Mouse (Mus musculus) urinary bladder, postnatal 36 days (tissue): Measurements from ENCODE around the gene Sptb.
A peak's percentile ranks its signal among the peaks of the same experiment; 100 is the strongest.

Source experiments
- DNase-seq, 2 experiments: peaks; one replicate each; pipeline ENCODE4 v3.0.0; 2022; ENCODE audit warnings: low spot score in 2 of 2, mixed read lengths in 1 of 2

The Sptb gene

DNA sequence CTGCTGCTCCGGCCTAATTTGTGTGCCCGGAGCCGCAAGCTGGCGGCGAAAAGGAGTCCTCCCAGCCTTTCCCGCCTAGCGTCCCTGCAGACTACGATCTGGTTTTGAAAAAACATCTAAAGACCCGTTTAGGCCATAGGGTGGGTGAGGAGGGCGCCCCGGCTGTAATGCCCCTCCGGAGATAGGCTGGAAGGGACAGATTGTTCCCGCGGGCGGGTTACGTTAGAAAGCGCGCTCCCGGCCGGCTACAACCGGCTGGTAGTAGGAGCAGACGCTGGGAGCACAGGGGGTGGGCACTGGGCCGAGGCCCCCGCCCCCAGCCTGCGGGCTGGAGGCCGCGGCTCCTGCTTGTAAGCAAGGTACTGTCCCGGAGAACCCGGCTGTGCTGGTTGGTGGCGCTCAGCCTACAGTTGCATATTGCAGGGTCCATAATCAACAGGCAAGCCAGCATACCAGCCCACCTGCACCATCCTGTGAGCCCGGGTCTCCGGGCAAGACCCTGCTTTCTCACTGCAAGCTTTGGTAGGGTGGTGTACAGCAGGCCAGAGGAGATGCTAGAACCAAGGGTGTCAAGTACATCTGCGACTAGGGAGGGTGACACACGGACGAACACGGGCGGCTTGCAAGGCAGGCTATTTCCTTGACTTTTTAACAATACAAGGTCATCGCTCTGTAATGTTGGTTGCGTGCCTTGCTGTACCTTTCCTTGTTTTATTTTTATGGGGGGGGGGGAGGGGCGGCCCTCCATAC is at the start of gene Sptb:
Sptb (minus strand) TSS at position 197 of the 750 bp plus-strand sequence.
- peak in 1 of 2 experiments; percentile 13 for DNase-seq

DNA sequence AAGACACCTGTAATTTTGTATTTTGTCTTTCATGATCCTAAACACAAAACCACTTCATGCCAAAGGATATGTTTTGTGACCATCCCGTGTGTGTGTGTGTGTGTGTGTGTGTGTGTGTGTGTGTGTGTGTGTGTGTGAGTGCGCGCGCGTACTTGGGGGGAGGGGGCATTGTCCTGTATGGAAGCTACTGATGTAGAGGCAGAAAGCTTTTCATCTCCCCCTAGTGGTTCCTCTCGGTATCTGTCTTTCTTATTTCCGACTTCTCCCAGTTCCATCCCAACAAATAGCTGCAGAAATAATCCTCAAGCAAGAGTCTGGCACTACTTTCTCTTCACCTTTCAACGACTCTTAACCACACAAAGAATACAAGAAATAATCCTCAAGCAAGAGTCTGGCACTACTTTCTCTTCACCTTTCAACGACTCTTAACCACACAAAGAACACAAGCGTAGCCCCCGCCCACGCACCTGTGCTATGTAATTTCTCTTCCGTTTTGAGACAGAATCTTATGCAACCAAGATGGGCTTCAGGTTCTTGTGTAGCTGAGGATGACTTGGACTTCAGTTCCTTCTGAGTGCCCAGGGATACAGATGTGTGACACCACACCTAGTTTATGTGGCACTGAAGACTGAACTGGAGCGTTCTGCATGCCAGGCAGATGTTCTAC is 42.4 kb upstream of the Sptb start:
- no peak for DNase-seq

DNA sequence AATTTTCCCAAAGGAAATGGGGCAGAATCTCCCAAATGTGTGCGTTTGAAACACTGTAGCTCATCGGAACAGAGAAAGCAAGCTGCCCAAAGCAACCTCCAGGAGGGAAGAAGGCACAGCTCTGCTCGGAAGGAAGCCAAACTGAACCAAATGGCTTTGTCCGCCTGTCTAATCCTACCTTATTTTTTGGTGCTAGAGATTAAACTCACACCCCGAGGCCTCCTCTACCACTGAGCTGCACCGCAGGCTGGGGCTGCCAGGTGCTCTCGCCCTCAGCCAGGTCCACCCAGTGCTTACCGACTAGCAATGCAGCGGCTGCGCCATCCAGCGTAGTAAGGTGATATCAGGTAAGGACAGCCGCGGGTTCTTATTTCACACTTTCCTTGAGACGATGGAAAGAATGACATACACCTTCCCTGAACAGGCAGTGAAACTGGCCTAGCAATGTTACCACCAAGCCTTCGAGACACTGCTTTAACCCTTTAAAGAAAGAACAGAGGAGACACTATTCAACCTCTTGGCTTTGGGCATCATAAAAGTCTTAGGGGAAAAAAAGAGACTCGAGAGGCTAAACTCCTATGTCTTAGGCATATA is 40.6 kb upstream of the Sptb start:
- no peak for DNase-seq

DNA sequence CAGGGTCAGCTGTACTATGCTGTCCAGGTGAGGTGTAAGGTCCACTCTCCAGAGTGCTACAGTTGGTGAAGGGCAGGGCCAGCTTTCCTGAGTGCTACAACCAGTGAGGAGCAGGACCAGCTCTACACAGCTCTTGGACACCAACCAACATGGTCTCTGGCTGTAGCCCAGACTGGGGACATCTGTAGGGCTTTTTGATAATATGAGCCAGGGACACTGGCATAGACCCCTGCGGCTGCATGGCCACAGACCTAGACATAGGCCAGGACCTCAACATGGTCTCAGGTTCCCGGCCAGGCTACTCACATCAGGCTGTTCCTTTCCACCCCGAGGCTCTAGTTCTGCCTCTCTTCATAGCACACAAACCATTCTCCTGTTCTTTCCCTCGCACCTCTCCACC is 17.6 kb upstream of the Sptb start:
- no peak for DNase-seq

DNA sequence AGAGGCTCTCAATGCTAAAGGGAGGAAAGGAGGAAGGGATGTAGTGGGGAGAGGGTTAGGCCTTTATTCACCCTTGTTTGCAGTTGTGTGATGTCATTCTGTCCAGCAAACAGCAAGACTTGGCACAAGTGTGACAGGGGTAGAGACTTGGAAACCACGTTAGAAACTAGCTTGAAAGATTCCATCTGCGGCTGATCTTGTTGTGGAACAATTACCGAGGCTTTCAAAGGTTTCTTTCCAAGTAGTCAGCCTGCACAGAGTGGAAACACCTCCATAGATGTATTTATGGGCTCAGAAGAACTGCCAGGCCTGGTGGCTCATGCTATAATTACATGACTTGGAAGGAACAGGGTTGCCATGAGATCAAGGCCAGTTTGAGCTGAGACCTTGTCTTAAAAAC is 11.7 kb upstream of the Sptb start:
- DNase-seq: no peak

DNA sequence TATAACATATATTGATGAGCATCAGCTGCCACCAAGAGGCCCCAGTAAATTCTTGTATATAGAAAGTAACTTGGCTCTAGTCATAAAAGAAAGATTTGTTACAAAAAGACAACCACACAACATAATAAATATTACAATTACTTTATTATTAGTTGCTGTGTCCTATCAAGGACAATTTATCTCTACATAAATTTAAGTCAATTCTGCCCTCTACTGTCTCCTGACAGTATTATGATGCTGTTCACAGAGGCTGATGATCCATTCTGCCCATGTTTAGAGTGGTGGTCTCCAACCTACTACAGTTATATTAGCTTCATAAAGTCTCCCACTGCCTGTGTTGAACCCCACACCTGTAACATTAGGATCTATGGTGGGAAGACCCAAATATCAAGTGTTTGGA is 10.2 kb upstream of the Sptb start:
- no peak for DNase-seq

DNA sequence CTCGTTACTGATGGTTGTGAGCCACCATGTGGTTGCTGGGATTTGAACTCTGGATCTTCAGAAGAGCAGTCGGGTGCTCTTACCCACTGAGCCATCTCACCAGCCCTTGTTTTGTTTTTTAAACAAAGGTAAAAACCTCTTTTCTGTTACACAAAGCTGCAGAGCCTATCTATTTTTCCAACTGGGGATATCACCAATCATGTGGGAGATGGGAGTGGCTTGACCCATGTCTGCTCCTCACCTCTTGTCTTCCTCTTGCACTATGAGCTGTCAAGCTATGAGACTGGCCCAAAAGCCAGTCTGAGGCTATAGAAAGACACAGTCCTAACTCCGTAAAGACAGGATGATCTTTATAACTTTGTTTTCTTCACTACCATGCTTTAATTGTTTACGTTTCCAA is 8.0 kb upstream of the Sptb start:
- no peak for DNase-seq

DNA sequence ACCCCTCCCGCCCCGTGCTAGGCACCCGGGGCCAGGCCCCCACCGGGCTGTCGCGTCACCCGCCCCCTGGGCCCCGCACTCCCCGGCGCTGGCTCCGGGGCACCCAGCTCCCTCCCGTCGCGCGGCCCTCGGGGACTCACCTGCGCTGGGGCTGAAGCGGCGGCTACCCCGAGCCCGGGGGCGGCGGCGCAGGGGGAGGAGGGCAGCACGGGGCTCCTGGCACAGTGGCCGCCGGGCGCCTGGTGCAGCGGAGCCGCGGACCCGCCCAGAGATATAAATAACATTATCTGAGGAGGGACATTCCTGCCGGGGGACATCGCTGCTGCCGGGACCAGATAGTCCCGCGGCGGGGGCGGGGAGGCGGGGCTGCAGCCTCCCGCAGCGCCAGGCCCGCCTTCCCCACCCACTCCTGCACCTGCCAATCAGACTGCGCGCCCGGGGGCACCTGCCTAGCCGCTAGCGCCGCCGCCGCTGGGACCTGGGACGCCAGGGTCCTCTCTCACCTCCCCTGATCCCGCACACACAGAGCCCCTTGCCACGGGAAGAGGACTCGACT is 474 bp downstream of the Sptb start:
- peak; percentile 2 to 28 for DNase-seq

DNA sequence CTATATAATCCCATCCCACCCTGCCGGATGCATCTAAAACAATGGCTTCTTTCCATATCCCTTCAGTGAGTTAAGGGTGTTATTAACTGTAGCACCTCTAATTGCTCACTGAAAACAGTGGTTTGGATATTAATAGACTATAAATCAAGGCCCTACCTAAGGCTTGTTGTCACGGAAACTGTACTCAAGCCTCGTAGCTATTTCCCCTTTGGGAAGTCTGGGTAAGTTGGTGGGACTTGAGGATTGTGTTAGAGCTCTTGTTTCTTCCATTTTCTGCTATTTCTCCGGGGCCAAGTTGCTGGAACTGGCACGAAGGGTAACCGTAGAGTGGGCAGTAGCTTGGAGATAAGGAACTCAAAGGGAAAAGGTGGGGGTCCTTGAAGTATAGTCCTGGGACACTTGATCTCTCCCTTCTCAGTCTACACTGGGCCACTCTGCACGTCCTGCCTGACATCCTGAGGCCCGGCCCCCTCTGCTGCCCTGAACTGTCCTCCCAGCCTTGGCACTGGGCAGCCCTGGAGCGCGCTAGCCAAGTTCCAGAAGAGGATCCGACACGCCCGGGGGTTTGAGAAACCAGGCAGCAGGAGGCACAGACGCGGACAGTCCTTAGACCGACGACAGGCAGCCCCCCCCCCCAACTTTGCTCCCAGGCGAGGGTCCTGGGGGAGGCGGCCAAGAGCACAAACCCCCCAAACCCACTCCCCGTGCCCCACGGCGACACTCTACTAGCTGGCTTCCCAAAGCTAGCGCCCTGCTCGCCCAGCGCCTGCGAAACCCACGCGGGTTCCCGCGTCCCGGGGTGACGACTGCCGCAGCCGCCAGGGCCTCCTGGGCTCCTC is 1.2 kb downstream of the Sptb start:
- DNase-seq: peak in 1 of 2 experiments; percentile 31

DNA sequence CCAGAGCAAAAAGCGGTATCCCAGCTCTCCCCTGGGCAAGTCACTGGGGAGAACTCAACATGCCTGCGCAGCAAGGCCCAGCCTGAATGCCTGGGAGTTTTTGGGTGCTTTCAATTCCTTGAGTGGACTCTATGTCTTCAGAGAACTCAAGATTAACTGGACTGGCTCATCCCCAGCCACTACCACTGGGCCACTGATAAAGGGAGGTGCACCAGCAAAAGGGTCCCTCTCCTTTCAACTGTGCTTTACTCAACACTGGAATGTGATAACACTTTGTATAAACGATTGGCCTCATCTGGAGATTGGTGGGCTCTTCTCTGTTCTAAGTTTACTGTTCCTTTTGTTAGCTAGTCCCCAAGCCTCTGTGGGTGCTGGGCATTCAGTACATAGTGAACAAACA is 2.2 kb downstream of the Sptb start:
- no peak for DNase-seq

DNA sequence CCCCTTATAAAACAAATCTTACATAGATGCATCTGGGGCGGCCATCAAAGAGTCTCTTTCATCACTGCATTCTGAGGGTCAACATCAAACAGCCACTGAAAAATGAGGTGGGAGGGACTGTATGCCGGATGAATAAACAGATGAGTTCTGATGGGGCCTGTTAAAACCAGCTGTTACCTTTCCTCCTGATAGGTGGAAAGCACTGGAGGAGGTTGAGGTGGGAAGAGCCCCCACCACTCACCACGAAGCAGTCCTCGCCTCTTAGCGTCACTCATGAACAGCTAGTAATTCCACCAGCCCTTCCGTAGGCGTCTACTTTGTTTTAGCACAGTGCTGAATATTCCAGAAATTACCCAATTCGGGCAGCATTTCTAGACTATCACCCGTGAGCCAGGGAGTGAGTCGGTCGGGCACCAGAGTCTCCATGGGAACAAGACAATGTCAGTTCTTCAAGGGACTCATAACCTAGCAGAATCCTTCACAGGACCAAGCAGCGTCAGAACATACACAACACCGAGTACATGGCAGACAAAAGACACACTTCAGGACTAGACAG is 13.9 kb downstream of the Sptb start:
- DNase-seq: no peak

DNA sequence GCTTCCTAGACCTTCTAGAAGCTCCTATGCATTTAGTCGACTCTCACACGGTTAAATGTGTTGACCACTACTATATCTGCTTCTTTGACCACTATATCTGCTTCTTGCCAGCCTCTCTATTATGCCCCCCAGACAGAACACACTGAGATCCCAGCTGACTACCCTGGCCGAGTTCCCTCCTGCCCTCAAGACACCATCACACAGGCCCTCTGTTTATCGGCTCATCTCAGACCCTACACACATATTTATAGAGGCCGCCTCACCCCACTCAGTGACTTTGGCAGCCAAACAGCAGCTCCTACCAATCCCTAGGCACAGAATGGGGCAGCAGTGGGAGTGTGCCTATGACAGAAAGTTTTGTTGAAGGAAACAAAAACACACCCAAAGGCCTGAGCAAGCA is 14.6 kb downstream of the Sptb start:
- DNase-seq: no peak

DNA sequence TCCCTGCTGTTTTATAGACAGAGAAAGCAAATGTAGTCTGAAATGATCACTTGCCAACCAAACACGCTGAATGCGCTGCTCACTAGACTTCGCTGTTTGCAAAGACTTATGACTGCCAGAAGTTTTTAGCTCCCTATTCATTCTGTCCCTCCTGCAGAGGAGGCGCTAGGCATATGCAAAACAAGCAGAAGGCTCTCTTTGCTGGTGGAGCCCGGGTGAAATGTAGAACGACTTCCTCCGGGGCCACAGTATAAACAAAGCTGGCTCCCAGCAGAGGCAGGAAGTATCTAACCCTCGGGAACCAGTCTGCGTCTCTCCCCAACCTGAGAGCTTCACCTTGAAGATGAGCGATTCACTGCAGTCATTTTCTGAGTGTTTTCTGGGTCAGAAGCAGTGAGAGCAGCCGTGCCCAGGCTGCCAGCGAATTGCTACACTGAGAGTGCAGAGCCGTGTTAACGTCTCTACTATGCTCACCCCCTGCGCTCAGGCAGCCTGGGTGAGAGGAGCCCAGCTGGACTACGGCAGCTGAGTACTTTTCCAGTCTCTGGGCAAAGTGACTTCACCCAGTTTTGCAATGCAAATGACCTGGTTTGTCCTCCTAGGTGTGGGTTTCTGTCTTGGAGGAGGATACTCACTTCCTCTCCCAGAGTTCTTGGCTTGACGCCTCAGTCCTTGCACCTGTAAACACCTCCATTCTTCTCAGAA is 15.4 kb downstream of the Sptb start:
- DNase-seq: no peak

DNA sequence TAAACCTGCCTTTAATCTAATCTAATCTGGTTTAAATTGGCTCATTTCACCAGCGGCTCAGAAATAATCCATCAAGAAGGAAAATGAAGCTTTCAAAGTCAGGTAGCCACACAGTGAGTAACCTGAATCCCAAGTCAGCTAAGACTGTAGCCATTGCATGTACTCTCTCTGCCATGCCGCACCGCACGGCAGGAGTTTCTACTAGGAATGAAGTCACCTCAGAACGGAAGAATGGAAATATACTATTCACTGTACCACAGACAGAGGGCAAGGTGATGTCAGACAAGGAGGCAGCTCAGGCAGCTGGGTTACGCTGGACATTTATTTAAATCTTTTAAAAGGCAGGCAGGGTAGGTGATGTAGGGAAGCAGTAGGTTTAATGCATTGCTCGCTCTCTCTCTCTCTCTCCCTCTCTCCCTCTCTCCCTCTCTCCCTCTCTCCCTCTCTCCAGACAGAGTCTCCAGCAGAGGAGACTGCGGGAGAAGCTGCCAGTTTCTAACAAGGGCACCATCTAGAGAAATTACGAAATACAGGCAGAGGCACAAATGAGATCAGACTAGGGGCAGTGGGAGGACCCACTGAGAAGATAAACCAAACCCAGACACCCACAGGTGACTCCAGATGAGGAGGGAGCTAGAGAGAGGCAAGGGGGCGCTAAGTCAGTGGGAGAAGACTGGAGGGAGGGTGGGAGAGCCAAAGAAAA is 22.7 kb downstream of the Sptb start:
- no peak for DNase-seq

DNA sequence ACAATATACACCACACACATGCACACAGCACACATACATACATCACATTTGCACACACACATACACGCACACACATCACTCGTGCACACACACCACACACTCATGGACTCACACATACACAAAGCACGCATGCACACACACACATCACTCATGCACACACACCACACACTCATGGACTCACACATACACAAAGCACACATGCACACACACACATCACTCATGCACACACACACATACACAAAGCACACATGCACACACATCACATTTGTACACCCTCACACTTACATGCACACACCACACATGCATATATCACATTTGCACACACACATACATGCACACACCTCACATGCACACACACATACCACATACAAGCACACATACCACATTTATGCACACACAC is 24.7 kb downstream of the Sptb start:
- no peak for DNase-seq

DNA sequence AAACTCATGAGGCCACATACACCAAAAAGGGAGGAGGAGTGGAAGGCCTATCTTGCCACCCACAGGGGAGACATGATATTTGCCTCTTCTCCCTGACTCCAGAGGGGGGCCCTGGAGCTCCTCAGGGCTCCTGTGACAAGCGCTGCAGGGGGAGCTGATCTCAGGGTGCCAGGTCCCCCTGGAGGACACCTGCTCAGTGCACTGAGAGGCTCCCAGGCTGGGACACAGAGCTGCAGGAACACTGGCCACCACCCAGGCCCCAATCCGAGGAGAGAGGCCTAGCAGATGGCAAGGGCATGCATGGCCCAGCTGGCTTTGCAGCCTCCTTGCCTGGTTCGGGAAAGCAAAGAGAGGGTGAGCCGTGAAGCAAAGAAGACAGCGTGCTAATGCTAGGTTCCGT is 25.9 kb downstream of the Sptb start:
- no peak for DNase-seq

DNA sequence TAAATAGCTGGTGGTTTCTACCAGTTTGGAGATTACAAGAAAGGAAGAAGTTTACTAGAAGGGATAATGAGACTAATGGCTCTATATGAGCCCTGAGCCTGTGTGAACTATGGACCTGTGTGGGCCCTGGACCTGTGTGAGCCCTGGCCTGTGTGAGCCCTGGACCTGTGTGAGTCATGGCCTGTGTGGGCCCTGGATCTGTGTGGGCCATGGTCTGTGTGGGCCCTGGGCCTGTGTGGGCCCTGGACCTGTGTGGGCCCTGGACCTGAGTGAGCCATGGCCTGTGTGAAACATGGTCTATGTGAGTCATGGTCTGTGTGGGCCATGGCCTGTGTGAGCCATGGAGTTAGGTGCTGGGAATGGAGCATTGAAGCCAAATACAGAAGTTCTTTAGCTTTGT is 28.4 kb downstream of the Sptb start:
- DNase-seq: no peak

DNA sequence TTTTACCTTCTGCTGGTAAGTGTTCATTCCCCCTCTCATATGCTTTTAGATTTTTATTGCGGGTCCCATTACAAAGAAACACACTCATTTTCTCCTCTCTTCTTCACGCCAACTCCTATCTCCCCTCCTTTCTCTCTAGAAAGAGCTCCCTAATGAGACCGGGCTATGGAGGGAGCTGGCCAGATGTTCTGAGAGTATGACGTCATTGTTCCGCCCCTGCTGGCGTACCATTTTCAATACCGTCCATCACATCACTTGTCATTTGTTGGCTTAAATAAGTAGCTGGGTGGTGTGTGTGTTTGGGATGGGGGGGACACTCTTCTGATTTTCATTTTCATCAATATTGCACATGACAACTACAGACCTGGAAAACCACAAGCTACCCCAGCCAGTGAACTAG is 33.3 kb downstream of the Sptb start:
- DNase-seq: no peak

DNA sequence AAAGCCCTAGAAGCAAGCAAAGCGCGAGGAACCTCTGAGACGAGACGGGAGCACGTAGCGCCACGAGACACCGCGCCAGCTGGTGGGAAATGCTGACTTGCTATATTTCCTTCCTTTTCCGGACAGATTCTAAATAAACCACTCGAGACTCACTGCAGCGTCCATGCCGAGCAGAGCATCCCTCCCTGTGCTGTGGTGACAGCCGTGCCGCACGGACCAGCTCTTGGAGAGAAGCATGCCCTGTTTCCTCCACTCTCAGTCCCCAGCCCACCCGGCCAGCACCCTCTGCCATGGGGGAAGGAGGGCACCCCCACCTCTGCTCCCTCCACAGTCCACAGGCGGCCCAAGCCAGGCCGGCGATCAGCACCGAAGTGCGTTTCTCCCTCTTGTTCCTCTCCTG is 33.9 kb downstream of the Sptb start:
- no peak for DNase-seq

DNA sequence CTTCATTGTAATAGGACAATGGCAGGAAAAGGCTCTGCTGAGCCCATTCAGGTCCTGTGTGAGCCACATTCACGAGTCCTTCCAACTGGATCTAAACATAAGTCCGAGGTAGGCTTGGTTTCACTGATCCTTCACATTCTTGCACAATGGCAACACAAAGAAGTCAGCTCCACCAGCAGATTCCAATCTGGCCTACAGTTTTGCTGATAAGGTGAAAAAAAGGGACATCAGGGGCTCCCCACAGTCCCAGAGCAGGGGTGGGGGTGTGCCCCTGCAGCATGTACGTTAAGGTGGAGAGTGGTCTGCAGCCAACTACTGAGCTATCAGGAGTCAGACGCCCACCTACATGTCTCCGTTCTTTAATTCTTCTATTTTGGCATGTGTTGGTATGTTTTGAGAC is 35.0 kb downstream of the Sptb start:
- no peak for DNase-seq
